Mouse (Mus musculus) spleen, postnatal 14 days (tissue): ENCODE data around the gene Dusp15.

ENCODE experiments used
- DNase-seq, 2 experiments: peaks; one replicate each; pipeline ENCODE4 v3.0.0; 2021 to 2022; ENCODE audit warnings: low spot score in 2 of 2

The Dusp15 gene

GRCm38 (mm10) chr2:152951065-152951849 lies at the start of gene Dusp15:
Gene Dusp15 (minus strand): TSS chr2:152951698.
- no peak for DNase-seq

GRCm38 (mm10) chr2:152997046-152997445 lies 45.5 kb upstream of the Dusp15 start:
- no peak for DNase-seq

GRCm38 (mm10) chr2:152991529-152991928 lies 40.0 kb upstream of the Dusp15 start:
- DNase-seq, result no peak

- DNase-seq, result no peak
Measured at GRCm38 (mm10) chr2:152985582-152985981, 34.1 kb upstream of the Dusp15 start.

- DNase-seq, result no peak
Measured at GRCm38 (mm10) chr2:152976991-152977390, 25.5 kb upstream of the Dusp15 start.

- no peak for DNase-seq
Measured at GRCm38 (mm10) chr2:152965555-152965954, 14.1 kb upstream of the Dusp15 start.

GRCm38 (mm10) chr2:152962091-152962793 lies 10.7 kb upstream of the Dusp15 start, which contains the start of gene Ttll9:
Gene Ttll9 (plus strand): TSS chr2:152962485.
- DNase-seq, result peak in 1 of 2 experiments; percentile 12

GRCm38 (mm10) chr2:152958116-152958515 lies 6.6 kb upstream of the Dusp15 start:
- DNase-seq, result no peak

GRCm38 (mm10) chr2:152951850-152952720 lies 587 bp upstream of the Dusp15 start:
- no peak for DNase-seq

- no peak for DNase-seq
Measured at GRCm38 (mm10) chr2:152950358-152951064, 987 bp downstream of the Dusp15 start.

- DNase-seq, result no peak
Measured at GRCm38 (mm10) chr2:152948438-152949020, 3.0 kb downstream of the Dusp15 start.

GRCm38 (mm10) chr2:152947098-152947497 lies 4.4 kb downstream of the Dusp15 start:
- DNase-seq, result no peak

- no peak for DNase-seq
Measured at GRCm38 (mm10) chr2:152944013-152944412, 7.5 kb downstream of the Dusp15 start.

GRCm38 (mm10) chr2:152943568-152943967 lies 7.9 kb downstream of the Dusp15 start:
- DNase-seq, result no peak

GRCm38 (mm10) chr2:152942898-152943515 lies 8.5 kb downstream of the Dusp15 start:
- no peak for DNase-seq

- no peak for DNase-seq
Measured at GRCm38 (mm10) chr2:152941776-152942175, 9.7 kb downstream of the Dusp15 start.

- DNase-seq, result no peak
Measured at GRCm38 (mm10) chr2:152941106-152941505, 10.4 kb downstream of the Dusp15 start.

GRCm38 (mm10) chr2:152939846-152940245 lies 11.7 kb downstream of the Dusp15 start:
- peak in 1 of 2 experiments; percentile 36 for DNase-seq

- peak in 1 of 2 experiments; percentile 42 for DNase-seq
Measured at GRCm38 (mm10) chr2:152933614-152934013, 17.9 kb downstream of the Dusp15 start.

- no peak for DNase-seq
Measured at GRCm38 (mm10) chr2:152933048-152933447, 18.4 kb downstream of the Dusp15 start, which contains the start of gene Foxs1. Gene Foxs1 (minus strand): TSS chr2:152933208.
